Comparison of ENCODE assay signal across 11 mouse cellular contexts in the genomic region with DNA sequence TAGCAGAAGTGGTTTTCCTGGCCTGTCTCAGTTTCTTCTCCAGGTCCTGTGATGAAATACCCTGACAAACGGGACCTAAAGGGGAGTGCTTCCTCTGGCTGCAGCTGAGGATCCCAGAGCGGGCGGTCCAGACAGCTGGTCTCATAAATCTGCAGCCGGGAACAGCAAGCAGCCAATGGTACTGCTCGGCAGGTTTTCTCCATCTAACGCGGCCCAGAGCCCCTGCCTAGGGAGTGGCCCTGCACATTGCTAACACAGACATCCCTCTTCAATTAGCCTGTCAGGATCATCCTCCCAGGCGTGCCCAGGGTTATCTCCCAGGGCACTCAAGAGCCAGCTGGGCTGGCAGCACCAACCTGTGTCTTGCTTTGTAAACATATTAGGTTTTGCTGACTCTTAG. TPM values are rescaled to one million over a fixed set of nuclear protein-coding genes. Genes with fewer than 3 reads are reported as not detected.
A peak's percentile ranks its signal among the peaks of the same experiment; 100 is the strongest.
DNase-seq lines count a peak whose midpoint lies in the region; ATAC-seq and TF ChIP-seq lines count a peak whose summit lies in the region.
"Had no signal": no experiment of that assay in that cellular context is flagged by ENCODE, and none has a peak within 500 bp of the region (broad histone marks: within the 10 kb centered on the region; RNA-seq: fewer than 3 reads in every experiment).

No protein-coding gene starts in this region.

- no peak overlapping the region for H3K9ac ChIP-seq in CH12.LX (ENCODE audit: insufficient read depth, low read depth)
- H3K9ac ChIP-seq in midbrain, embryonic 11.5 days (ENCODE audit: low read length), result no peak overlapping the region
- H3K9ac ChIP-seq: liver, embryonic 13.5 days had no signal

- no peaks in the 10 kb centered on the region for H3K9me3 ChIP-seq in CH12.LX (replicated peaks; ENCODE audit: low read length)
- H3K9me3 ChIP-seq in midbrain, embryonic 11.5 days (ENCODE audit: control insufficient read depth, low read length), result no peaks in the 10 kb centered on the region
- H3K9me3 ChIP-seq: liver, embryonic 13.5 days had no signal

- peak; percentile 50; the same call in 1 of the 2 replicates for ATAC-seq in midbrain, embryonic 11.5 days (ENCODE audit: low FRiP score)
- ATAC-seq in erythroid progenitor cell, adult 5-6 weeks (replicated peaks; ENCODE audit: low FRiP score, poor library complexity, severe bottlenecking), result no peak
- ATAC-seq: forebrain, embryonic 16.5 days had no signal

- H3K4me1 ChIP-seq in CH12.LX (ENCODE audit: control insufficient read depth in 1 of 2, insufficient read depth in 2 of 2), result peaks cover 0 to 10% of the 10 kb centered on the region in 2 experiments; a peak in 2 of 4 replicates
- H3K4me1 ChIP-seq in midbrain, embryonic 11.5 days (ENCODE audit: control insufficient read depth, insufficient read depth, low read length), result peaks cover 3% of the 10 kb centered on the region
- H3K4me1 ChIP-seq: liver, embryonic 13.5 days had no signal

- TF ChIP-seq CTCF in gastrocnemius, adult 2 months (IDR thresholded peaks at IDR 0.05), result no peak
- TF ChIP-seq CTCF in CH12.LX (conservative IDR thresholded peaks at IDR 0.05 in 1 of 2, IDR thresholded peaks at IDR 0.05 in 1 of 2; ENCODE audit: low read depth in 2 of 2, low read length in 2 of 2), result no peak

- intact Hi-C loops in gastrocnemius, adult 2 months (cut with DNase I), result no loop called here

- H3K27me3 ChIP-seq in CH12.LX (replicated peaks), result no peaks in the 10 kb centered on the region
- H3K27me3 ChIP-seq in midbrain, embryonic 11.5 days (ENCODE audit: control insufficient read depth, insufficient read depth, low read length), result no peaks in the 10 kb centered on the region
- H3K27me3 ChIP-seq: liver, embryonic 13.5 days had no signal

- H3K79me2 ChIP-seq in CH12.LX (replicated peaks; ENCODE audit: control insufficient read depth, extremely low read depth, insufficient read depth, poor library complexity, severe bottlenecking), result no peaks in the 10 kb centered on the region

- no peak overlapping the region for H3K4me2 ChIP-seq in CH12.LX (ENCODE audit: insufficient read depth, low read depth, poor library complexity, severe bottlenecking)
- H3K4me2 ChIP-seq in midbrain, embryonic 11.5 days, result no peak overlapping the region
- H3K4me2 ChIP-seq: liver, embryonic 13.5 days had no signal

- peak; percentile 44 for DNase-seq in gastrocnemius, adult 2 months
- no peak for DNase-seq in gastrocnemius, adult 8-10 months (ENCODE audit: low spot score in 2 of 2)
- no peak for DNase-seq in CH12.LX (ENCODE audit: extremely low read depth)
- peak; percentile 64 for DNase-seq in forelimb bud, embryonic 11.5 days (ENCODE audit: low read depth, low spot score)
- peak; percentile 84 for DNase-seq in midbrain, embryonic 11.5 days (ENCODE audit: low spot score, missing footprints)
- no peak for DNase-seq in right cerebral cortex, postnatal 4 days
- DNase-seq in adrenal gland, adult 8-10 months, result no peak
- DNase-seq: heart, postnatal 36 days; liver, embryonic 13.5 days had no signal

- WGBS in midbrain, embryonic 11.5 days, result 51% methylated on average over 8 of the region's 8 CpGs

- no peak for TF ChIP-seq RAD21 in CH12.LX (IDR thresholded peaks at IDR 0.05; ENCODE audit: low read depth, low read length)

- dilution Hi-C loops in CH12.LX (cut with MboI; ENCODE audit: extremely low pct_ligation_motif_present, extremely low pct_unique_long_range_greater_than_20kb, low sequenced_read_pairs), result no loop called here

- no peak for TF ChIP-seq EP300 in CH12.LX (IDR thresholded peaks at IDR 0.05; ENCODE audit: low read length)

- in situ Hi-C loops in CH12.LX (cut with MboI; ENCODE audit: low pct_ligation_motif_present, low pct_unique_long_range_greater_than_20kb, low sequenced_read_pairs), result no loop called here

- 0 out of 2 replicates have a peak, but pooled peaks have one; percentile 13 for TF ChIP-seq POLR2A in CH12.LX (IDR thresholded peaks at IDR 0.05; ENCODE audit: low read depth, low read length)

- peaks cover 28 to 47% of the 10 kb centered on the region in 2 experiments for H3K36me3 ChIP-seq in CH12.LX (replicated peaks in 1 of 2; ENCODE audit: control insufficient read depth in 1 of 2, insufficient read depth in 1 of 2, low read length in 1 of 2)
- no peaks in the 10 kb centered on the region for H3K36me3 ChIP-seq in midbrain, embryonic 11.5 days (ENCODE audit: control insufficient read depth, insufficient read depth, low read length)

- H3K27ac ChIP-seq in gastrocnemius, adult 2 months, result no peak overlapping the region
- H3K27ac ChIP-seq in CH12.LX (ENCODE audit: insufficient read depth, low read depth), result no peak overlapping the region
- H3K27ac ChIP-seq in midbrain, embryonic 11.5 days (ENCODE audit: low read depth, low read length), result 0 out of 2 replicates have a peak overlapping the region, but pooled peaks have one; percentile 25
- H3K27ac ChIP-seq: liver, embryonic 13.5 days had no signal

- H3K4me3 ChIP-seq in gastrocnemius, adult 2 months, result no peak overlapping the region
- no peak overlapping the region for H3K4me3 ChIP-seq in CH12.LX (replicated peaks in 1 of 3; ENCODE audit: low read depth in 2 of 3, low read length in 2 of 3, poor library complexity in 1 of 3)
- no peak overlapping the region for H3K4me3 ChIP-seq in midbrain, embryonic 11.5 days (ENCODE audit: low read depth, low read length)
- H3K4me3 ChIP-seq: liver, embryonic 13.5 days had no signal

TF ChIP-seq in CH12.LX, 34 proteins besides CTCF, POLR2A, EP300 and RAD21:
- no peak for TF ChIP-seq RCOR1 (conservative IDR thresholded peaks at IDR 0.05; ENCODE audit: low read depth, low read length)
- no peak for TF ChIP-seq PAX5 (IDR thresholded peaks at IDR 0.05; ENCODE audit: low read length)
- TF ChIP-seq ZMIZ1 (IDR thresholded peaks at IDR 0.05; ENCODE audit: low read depth, low read length), result no peak
- TF ChIP-seq MYC (IDR thresholded peaks at IDR 0.05; ENCODE audit: low read depth, low read length), result no peak
- TF ChIP-seq ZKSCAN1 (IDR thresholded peaks at IDR 0.05; ENCODE audit: borderline replicate concordance, low read depth, low read length), result no peak
- TF ChIP-seq CHD2 (IDR thresholded peaks at IDR 0.05; ENCODE audit: low read length), result no peak
- TF ChIP-seq ZNF384 (IDR thresholded peaks at IDR 0.05; ENCODE audit: low read depth, low read length), result no peak
- no peak for TF ChIP-seq USF2 (conservative IDR thresholded peaks at IDR 0.05; ENCODE audit: low read depth, low read length)
- no peak for TF ChIP-seq E2F4 (IDR thresholded peaks at IDR 0.05; ENCODE audit: insufficient replicate concordance, low read depth, low read length)
- no peak for TF ChIP-seq HCFC1 (IDR thresholded peaks at IDR 0.05; ENCODE audit: low read depth, low read length)
- TF ChIP-seq MAX (IDR thresholded peaks at IDR 0.05; ENCODE audit: low read length), result no peak
- TF ChIP-seq TBP (conservative IDR thresholded peaks at IDR 0.05; ENCODE audit: low read depth, low read length), result no peak
- no peak for TF ChIP-seq POLR2AphosphoS2 (IDR thresholded peaks at IDR 0.05; ENCODE audit: low read depth, low read length)
- TF ChIP-seq SMC3 (IDR thresholded peaks at IDR 0.05; ENCODE audit: low read depth, low read length), result no peak
- no peak for TF ChIP-seq NRF1 (IDR thresholded peaks at IDR 0.05; ENCODE audit: low read depth, low read length)
- no peak for TF ChIP-seq UBTF (IDR thresholded peaks at IDR 0.05; ENCODE audit: low read depth, low read length)
- no peak for TF ChIP-seq BHLHE40 (IDR thresholded peaks at IDR 0.05; ENCODE audit: low read depth, low read length)
- no peak for TF ChIP-seq MAFK (IDR thresholded peaks at IDR 0.05; ENCODE audit: insufficient replicate concordance, low read length)
- TF ChIP-seq NELFE (IDR thresholded peaks at IDR 0.05; ENCODE audit: low read depth, low read length), result no peak
- no peak for TF ChIP-seq ZC3H11A (IDR thresholded peaks at IDR 0.05; ENCODE audit: low read depth, low read length)
TF ChIP-seq in CH12.LX: peak in this region for 0.

RNA-seq across cellular contexts. Expression of gene Trub1, which starts 38.3 kb away (rescaled TPM):
- total RNA-seq in gastrocnemius, adult 2 months (2021), result 1 to 10 TPM; 3.8 to 6.9 TPM
- 1 to 10 TPM; 2.6 to 4.7 (median 4.0) TPM for total RNA-seq in gastrocnemius, adult 8-10 months (2022)
- total RNA-seq in CH12.LX (2012; rRNA removed) (35.0 and 36.4 TPM in 2 replicates), CH12.LX (2014; rRNA removed) (40.0 and 41.4 TPM in 2 replicates)
- 36.2 and 47.1 TPM in 2 replicates for polyA plus RNA-seq in CH12.LX (2012; ENCODE audit: insufficient read length, low read depth)
- 16.0 and 16.4 TPM in 2 replicates for polyA plus RNA-seq in midbrain, embryonic 11.5 days (2014; fragmentation: Nextera tagmentation; extraction: Ambion mirVana)
- 10 to 100 TPM; 15.9 to 20.2 (median 18.5) TPM for total RNA-seq in adrenal gland, adult 8-10 months (2022)
- total RNA-seq in erythroid progenitor cell, adult 5-6 weeks (2015; ENCODE audit: low replicate concordance), result not detected in 2 replicates
- total RNA-seq in erythroid progenitor cell, adult 5-6 weeks (2017; ENCODE audit: low replicate concordance), result 2.7 TPM in 1 of 2 replicates, not detected in the other

Comparison
In these comparisons a context has a peak if more than half of its experiments do, and no peak if none do; other contexts are left out.
1. DNase-seq: peak in gastrocnemius, adult 2 months (single experiment), forelimb bud, embryonic 11.5 days (single experiment) and midbrain, embryonic 11.5 days (single experiment); none in gastrocnemius, adult 8-10 months (0 of 2), CH12.LX (single experiment), right cerebral cortex, postnatal 4 days (single experiment) and adrenal gland, adult 8-10 months (single experiment).